Mouse (Mus musculus) cerebellum, adult 2 months (tissue): ENCODE results near the gene Itpkb.

Source experiments
- CTCF ChIP-seq: fragments of 200-500 bp; IDR thresholded peaks from 2 replicates; pipeline ENCODE4 v1.5.1; 2011; ENCODE audit warnings: low read depth, mild to moderate bottlenecking, control low read depth, low read length, moderate library complexity, borderline replicate concordance; ENCODE audit not compliant: insufficient read depth
- POLR2A ChIP-seq: fragments of 200-500 bp; IDR thresholded peaks from 2 replicates; pipeline ENCODE4 v1.6.1; 2011; ENCODE audit warnings: low read length, control low read depth, borderline replicate concordance; ENCODE audit not compliant: insufficient read depth

GRCm38 (mm10) chr1:180462983-180463475 lies 132.7 kb downstream of the Itpkb start:
- no peak for TF ChIP-seq CTCF
- TF ChIP-seq POLR2A = no peak
